Mouse (Mus musculus) myocyte (in vitro differentiated cells): ENCODE results near the gene Bnip1. TPM values are rescaled to one million over a fixed set of nuclear protein-coding genes. Genes with fewer than 3 reads are reported as not detected.

Source experiments
- H3K27me3 ChIP-seq: one replicate; pipeline ENCODE4 v1.6.1; 2011; ENCODE audit not compliant: control insufficient read depth, insufficient read depth, insufficient read length
- H3K36me3 ChIP-seq: one replicate; pipeline ENCODE4 v1.6.1; 2011; ENCODE audit not compliant: control insufficient read depth, insufficient read depth
- H3K4me2 ChIP-seq: one replicate; pipeline ENCODE4 v1.6.1; 2011; ENCODE audit warnings: low read depth, control low read depth
- H3K4me3 ChIP-seq: one replicate; pipeline ENCODE4 v1.5.1; 2011; ENCODE audit warnings: mild to moderate bottlenecking, control low read depth, moderate library complexity
- H3K79me2 ChIP-seq: one replicate; pipeline ENCODE4 v1.6.1; 2011; ENCODE audit not compliant: control insufficient read depth, insufficient read depth
- H3ac ChIP-seq: one replicate; pipeline ENCODE4 v1.6.1; 2011; ENCODE audit not compliant: control insufficient read depth, insufficient read length
- CEBPB ChIP-seq: IDR thresholded peaks from 2 replicates; pipeline ENCODE4 v1.6.1; 2011; ENCODE audit warnings: mild to moderate bottlenecking, moderate library complexity; ENCODE audit not compliant: poor library complexity, insufficient read depth, severe bottlenecking
- E2F4 ChIP-seq: IDR thresholded peaks from one replicate; pipeline ENCODE4 v1.6.1; 2011; ENCODE audit warnings: mild to moderate bottlenecking, control low read depth, moderate library complexity; ENCODE audit not compliant: insufficient read depth
- MAX ChIP-seq: IDR thresholded peaks from one replicate; pipeline ENCODE4 v1.6.1; 2011; ENCODE audit warnings: low read depth, mild to moderate bottlenecking, control low read depth
- MYOD1 ChIP-seq, 3 experiments: IDR thresholded peaks; one replicate each; pipeline ENCODE4 v1.6.1; 2011; ENCODE audit warnings: control low read depth in 2 of 3, low read depth in 2 of 3, mild to moderate bottlenecking in 2 of 3, moderate library complexity in 1 of 3; ENCODE audit not compliant: insufficient read length in 2 of 3, control insufficient read depth in 1 of 3
- MYOG ChIP-seq, 3 experiments: IDR thresholded peaks; one replicate each; pipeline ENCODE4 v1.6.1; 2011; ENCODE audit warnings: control low read depth in 2 of 3, low read depth in 2 of 3, mild to moderate bottlenecking in 2 of 3; ENCODE audit not compliant: insufficient read length in 2 of 3, control insufficient read depth in 1 of 3, insufficient read depth in 1 of 3
- POLR2A ChIP-seq: IDR thresholded peaks from one replicate; pipeline ENCODE4 v1.6.1; 2011; ENCODE audit warnings: low read depth, mild to moderate bottlenecking, control low read depth, moderate library complexity; ENCODE audit not compliant: insufficient read length
- POLR2AphosphoS2 ChIP-seq: IDR thresholded peaks from one replicate; pipeline ENCODE4 v1.6.1; 2011; ENCODE audit warnings: low read depth, control low read depth; ENCODE audit not compliant: insufficient read length
- REST ChIP-seq: IDR thresholded peaks from one replicate; pipeline ENCODE4 v1.6.1; 2011; ENCODE audit warnings: mild to moderate bottlenecking, control low read depth, moderate library complexity; ENCODE audit not compliant: insufficient read depth, insufficient read length
- SRF ChIP-seq: IDR thresholded peaks from one replicate; pipeline ENCODE4 v1.6.1; 2011; ENCODE audit warnings: low read depth; ENCODE audit not compliant: control insufficient read depth, insufficient read length
- TCF12 ChIP-seq: IDR thresholded peaks from one replicate; pipeline ENCODE4 v1.6.1; 2011; ENCODE audit warnings: mild to moderate bottlenecking, control low read depth; ENCODE audit not compliant: poor library complexity, insufficient read depth, severe bottlenecking
- TCF3 ChIP-seq: IDR thresholded peaks from one replicate; pipeline ENCODE4 v1.6.1; 2011; ENCODE audit warnings: low read depth, control low read depth; ENCODE audit not compliant: insufficient read length
- USF1 ChIP-seq: IDR thresholded peaks from one replicate; pipeline ENCODE4 v1.6.1; 2011; ENCODE audit warnings: low read depth, mild to moderate bottlenecking, control low read depth, moderate library complexity
- polyA plus RNA-seq: library from polyadenylated mRNA; unstranded; fragments of >200 nt; fragmentation: generic; extraction: Trizol; gene quantifications from one replicate; pipeline ENCODE4 v1.2.1, GENCODE M21; 2012; ENCODE audit warnings: missing spikeins

Gene Bnip1
- polyA plus RNA-seq, 1 experiment, result 31.8 TPM

DNA sequence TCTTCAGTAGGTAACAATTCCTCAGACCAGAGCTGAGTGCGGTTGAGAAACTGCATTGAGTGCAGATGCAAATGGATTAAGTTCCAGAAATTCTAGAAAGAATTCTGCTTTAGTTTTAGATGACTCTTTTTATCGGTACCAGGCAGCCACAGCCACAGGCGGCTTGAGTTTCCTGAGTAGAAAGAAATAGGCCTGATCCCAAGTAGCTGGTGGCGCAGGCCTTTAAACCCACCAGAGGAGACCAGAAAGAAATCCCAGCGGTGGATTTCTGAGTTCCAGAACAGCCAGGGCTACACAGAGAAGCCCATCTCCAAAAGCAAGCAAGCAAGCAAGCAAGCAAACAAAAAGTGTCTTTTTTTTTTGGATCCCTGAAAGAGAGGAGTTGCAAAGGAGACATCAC, 55.5 kb downstream of the Bnip1 start:
- TF ChIP-seq MYOD1 (IDR thresholded peaks at IDR 0.05; ENCODE audit: control insufficient read depth in 1 of 3, insufficient read length in 2 of 3, low read depth in 2 of 3) (no peak), MYOG (IDR thresholded peaks at IDR 0.05; ENCODE audit: control insufficient read depth in 1 of 3, insufficient read depth in 1 of 3, insufficient read length in 2 of 3, low read depth in 2 of 3) (no peak)
- no peak overlapping the region for H3K4me2 ChIP-seq
- peaks cover 67% of the 10 kb centered on the region for H3K27me3 ChIP-seq
- H3K4me3 ChIP-seq, result no peak overlapping the region
- no peaks in the 10 kb centered on the region for H3K79me2 ChIP-seq
- H3K36me3 ChIP-seq, result no peaks in the 10 kb centered on the region
- no peak overlapping the region for H3ac ChIP-seq

DNA sequence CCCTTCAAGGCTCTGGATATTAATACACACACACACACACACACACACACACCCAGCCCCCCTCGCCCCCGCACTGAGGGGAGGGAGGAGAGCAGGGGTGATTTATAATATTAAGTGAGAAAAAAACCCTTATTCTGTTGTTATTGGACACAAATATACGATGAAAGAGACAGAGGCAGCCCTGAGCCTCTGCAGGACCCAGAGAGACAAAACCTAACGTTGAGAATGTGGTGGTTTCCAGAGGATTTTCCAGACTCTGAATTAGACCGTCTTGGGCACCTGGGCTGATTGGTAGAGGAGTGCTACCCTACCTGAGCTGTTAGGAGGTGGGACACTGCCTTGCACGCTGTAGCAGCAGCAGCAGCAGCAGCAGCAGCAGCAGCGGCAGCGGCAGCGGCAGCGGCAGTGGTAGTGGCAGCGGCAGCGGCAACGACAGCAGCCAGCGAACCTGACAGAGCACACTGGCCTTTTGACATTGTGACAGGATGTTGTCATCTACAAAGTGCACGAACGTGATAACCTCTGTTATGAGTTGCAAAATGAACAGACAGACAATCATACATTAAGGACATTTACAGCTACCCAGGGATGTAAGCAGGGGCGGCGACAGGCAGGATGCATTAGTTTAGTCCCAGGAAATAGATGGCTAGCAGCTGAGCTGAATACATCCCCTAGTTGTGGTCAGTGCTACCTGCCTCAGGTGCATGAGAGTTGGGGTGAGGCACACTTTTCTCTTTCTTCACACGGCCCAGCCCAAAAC, 56.1 kb downstream of the Bnip1 start:
- no peak overlapping the region for H3ac ChIP-seq
- H3K4me2 ChIP-seq, result no peak overlapping the region
- no peaks in the 10 kb centered on the region for H3K79me2 ChIP-seq
- H3K36me3 ChIP-seq, result no peaks in the 10 kb centered on the region
- peaks cover 68% of the 10 kb centered on the region for H3K27me3 ChIP-seq
- TF ChIP-seq CEBPB, result no peak
- no peak for TF ChIP-seq REST
- TF ChIP-seq MAX, result no peak
- no peak for TF ChIP-seq TCF3
- no peak for TF ChIP-seq E2F4
- TF ChIP-seq MYOG (IDR thresholded peaks at IDR 0.05; ENCODE audit: control insufficient read depth in 1 of 3, insufficient read depth in 1 of 3, insufficient read length in 2 of 3, low read depth in 2 of 3), result no peak
- no peak for TF ChIP-seq MYOD1 (IDR thresholded peaks at IDR 0.05; ENCODE audit: control insufficient read depth in 1 of 3, insufficient read length in 2 of 3, low read depth in 2 of 3)
- TF ChIP-seq USF1, result no peak
- TF ChIP-seq POLR2AphosphoS2, result no peak
- TF ChIP-seq POLR2A, result no peak
- TF ChIP-seq SRF, result no peak
- H3K4me3 ChIP-seq, result no peak overlapping the region

- Histone ChIP-seq H3K4me3 (no peak overlapping the region), H3K4me2 (no peak overlapping the region)
These were observed 56.7 kb downstream of the Bnip1 start for GRCm38 (mm10) chr17:26837546-26837985.

GRCm38 (mm10) chr17:26838191-26838910, 57.5 kb downstream of the Bnip1 start:
- no peaks in the 10 kb centered on the region for H3K36me3 ChIP-seq
- no peak overlapping the region for H3ac ChIP-seq
- no peak for TF ChIP-seq E2F4
- no peaks in the 10 kb centered on the region for H3K79me2 ChIP-seq
- no peak overlapping the region for H3K4me3 ChIP-seq
- peaks cover 78% of the 10 kb centered on the region for H3K27me3 ChIP-seq
- H3K4me2 ChIP-seq, result no peak overlapping the region

More at GRCm38 (mm10) chr17:26837546-26837985, 56.7 kb downstream of the Bnip1 start:
- Histone ChIP-seq H3K79me2 (no peaks in the 10 kb centered on the region), H3K27me3 (peaks cover 71% of the 10 kb centered on the region), H3K36me3 (no peaks in the 10 kb centered on the region), H3ac (no peak overlapping the region)
- TF ChIP-seq MYOG (IDR thresholded peaks at IDR 0.05; ENCODE audit: control insufficient read depth in 1 of 3, insufficient read depth in 1 of 3, insufficient read length in 2 of 3, low read depth in 2 of 3), result no peak
- no peak for TF ChIP-seq POLR2AphosphoS2

DNA sequence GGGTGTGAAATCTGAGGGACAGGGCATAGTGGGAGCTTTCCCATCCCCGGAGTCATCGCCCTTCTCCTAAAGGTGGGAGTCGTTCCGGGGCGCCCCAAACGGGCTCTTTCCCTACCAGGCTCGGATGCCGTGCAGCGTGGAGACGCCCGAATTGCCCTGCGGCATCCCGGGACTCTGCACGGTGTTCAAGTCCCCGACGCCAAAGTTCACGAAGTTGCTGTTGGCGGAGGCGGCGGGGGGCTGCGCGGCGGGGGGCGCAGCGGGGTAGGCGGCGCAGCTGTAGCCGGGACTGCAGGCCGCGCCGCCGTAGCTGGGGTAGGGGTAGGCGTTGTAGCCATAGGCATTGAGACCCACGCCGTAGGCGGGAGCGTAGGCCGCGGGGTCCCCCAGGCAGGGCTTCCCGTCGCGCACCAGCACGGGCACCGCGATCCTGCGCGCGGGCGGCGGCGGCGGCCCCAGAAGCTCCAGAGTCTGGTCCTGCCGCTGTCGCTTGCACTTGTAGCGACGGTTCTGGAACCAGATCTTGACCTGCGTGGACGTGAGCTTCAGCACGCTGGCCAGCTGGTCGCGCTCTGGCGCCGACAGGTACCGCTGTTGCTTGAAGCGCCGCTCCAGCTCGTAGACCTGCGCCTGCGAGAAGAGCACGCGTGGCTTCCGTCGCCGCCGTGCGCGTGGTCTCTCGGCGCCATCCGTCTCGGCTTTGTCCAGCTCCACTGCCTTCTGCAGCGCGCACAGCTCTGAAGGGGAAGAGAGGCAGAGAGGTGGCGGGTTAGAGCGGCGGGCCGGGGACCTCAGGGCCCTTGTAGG, 58.2 kb downstream of the Bnip1 start:
- no peak overlapping the region for H3K4me3 ChIP-seq
- no peaks in the 10 kb centered on the region for H3K79me2 ChIP-seq
- H3K36me3 ChIP-seq, result no peaks in the 10 kb centered on the region
- no peak overlapping the region for H3K4me2 ChIP-seq
- H3K27me3 ChIP-seq, result peaks cover 78% of the 10 kb centered on the region
- TF ChIP-seq POLR2AphosphoS2 (no peak), CEBPB (no peak), TCF12 (no peak), MAX (no peak)
- no peak overlapping the region for H3ac ChIP-seq
